Mouse (Mus musculus) thymus, adult 2 months (tissue): ENCODE results near the gene Mrgprg. TPM values are rescaled to one million over a fixed set of nuclear protein-coding genes. Genes with fewer than 3 reads are reported as not detected.

ENCODE experiments used
- DNase-seq: peaks from one replicate; pipeline ENCODE4 v3.0.0; 2021
- H3K27ac ChIP-seq: fragments of 200-500 bp; 2 replicates; pipeline ENCODE4 v1.5.1; 2012; ENCODE audit warnings: low read length, control low read depth; ENCODE audit not compliant: control insufficient read depth, insufficient read depth
- H3K27me3 ChIP-seq: fragments of 200-500 bp; 2 replicates; pipeline ENCODE4 v1.6.1; 2012; ENCODE audit warnings: mild to moderate bottlenecking, low read length, moderate library complexity, mixed read lengths; ENCODE audit not compliant: control insufficient read depth, insufficient read depth
- H3K36me3 ChIP-seq: fragments of 200-500 bp; 2 replicates; pipeline ENCODE4 v1.6.1; 2012; ENCODE audit warnings: mild to moderate bottlenecking, low read length, moderate library complexity; ENCODE audit not compliant: control insufficient read depth, insufficient read depth
- H3K4me1 ChIP-seq: fragments of 200-500 bp; replicated peaks from 2 replicates; pipeline ENCODE4 v1.6.1; 2012; ENCODE audit warnings: low read length; ENCODE audit not compliant: control insufficient read depth, insufficient read depth
- H3K4me3 ChIP-seq: fragments of 200-500 bp; 2 replicates; pipeline ENCODE4 v1.5.1; 2012; ENCODE audit warnings: mild to moderate bottlenecking, low read length, control low read depth, moderate library complexity; ENCODE audit not compliant: control insufficient read depth, insufficient read depth
- CTCF ChIP-seq: fragments of 200-500 bp; IDR thresholded peaks from 2 replicates; pipeline ENCODE4 v1.5.1; 2012; ENCODE audit warnings: mild to moderate bottlenecking, control low read depth, low read length, moderate library complexity, borderline replicate concordance; ENCODE audit not compliant: control insufficient read depth, poor library complexity, insufficient read depth; ENCODE audit errors: extremely low read depth
- POLR2A ChIP-seq: fragments of 200-500 bp; IDR thresholded peaks from 2 replicates; pipeline ENCODE4 v1.6.1; 2012; ENCODE audit warnings: mild to moderate bottlenecking, low read length, control low read depth, moderate library complexity; ENCODE audit not compliant: control insufficient read depth, poor library complexity, insufficient read depth; ENCODE audit errors: extremely low read depth
- WGBS: fragments of 180-500 bp; shearing (Covaris S2); methylation state at CpG from one replicate; pipeline ENCODE4 v1.1.7; 2018; 5-methylcytosine and 5-hydroxymethylcytosine counted together
- polyA plus RNA-seq: library from polyadenylated mRNA; depleted of rRNA; stranded (reverse); fragments of >200 nt; gene quantifications from 2 replicates; pipeline ENCODE4 v1.2.3, GENCODE M21; 2012

Gene Mrgprg
- polyA plus RNA-seq, 1 experiment, result 2.2 TPM

DNA sequence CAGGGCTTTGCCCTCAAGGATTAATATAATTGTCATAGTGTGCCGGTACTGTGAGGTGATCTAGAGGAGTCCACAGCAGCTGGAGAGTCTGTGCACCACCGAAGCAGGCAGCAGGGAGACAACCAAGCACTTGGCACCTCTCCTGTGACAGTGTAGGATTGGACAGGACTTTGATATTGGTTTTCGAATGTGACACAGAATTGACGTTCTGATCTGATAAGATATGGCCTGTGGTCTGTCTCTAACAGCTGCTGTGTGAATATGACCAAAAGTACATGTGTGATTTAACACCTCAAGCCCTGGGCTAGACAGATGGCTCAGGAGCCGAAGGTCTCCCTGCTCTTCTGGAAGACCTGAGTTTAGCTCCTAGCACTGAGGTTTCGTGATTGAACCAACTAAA, 1.5 kb upstream of the Mrgprg start:
- H3K4me1 ChIP-seq, result peaks cover 17% of the 10 kb centered on the region
- H3K27ac ChIP-seq, result no peak overlapping the region
- no peak for DNase-seq
- TF ChIP-seq CTCF (no peak), POLR2A (no peak)
- H3K36me3 ChIP-seq, result no peaks in the 10 kb centered on the region
- no peaks in the 10 kb centered on the region for H3K27me3 ChIP-seq
- H3K4me3 ChIP-seq, result no peak overlapping the region
- 66% methylated on average over 6 of the region's 6 CpGs for WGBS

GRCm38 (mm10) chr7:143764876-143765530, 1.8 kb downstream of the Mrgprg start:
- H3K4me1 ChIP-seq, result peaks cover 17% of the 10 kb centered on the region
- DNase-seq, result peak; percentile 40
- no peak overlapping the region for H3K4me3 ChIP-seq
- WGBS, result 19% methylated on average over 19 of the region's 19 CpGs
- H3K36me3 ChIP-seq, result no peaks in the 10 kb centered on the region
- no peak for TF ChIP-seq CTCF
- TF ChIP-seq POLR2A, result no peak
- H3K27me3 ChIP-seq, result no peaks in the 10 kb centered on the region
- no peak overlapping the region for H3K27ac ChIP-seq

DNA sequence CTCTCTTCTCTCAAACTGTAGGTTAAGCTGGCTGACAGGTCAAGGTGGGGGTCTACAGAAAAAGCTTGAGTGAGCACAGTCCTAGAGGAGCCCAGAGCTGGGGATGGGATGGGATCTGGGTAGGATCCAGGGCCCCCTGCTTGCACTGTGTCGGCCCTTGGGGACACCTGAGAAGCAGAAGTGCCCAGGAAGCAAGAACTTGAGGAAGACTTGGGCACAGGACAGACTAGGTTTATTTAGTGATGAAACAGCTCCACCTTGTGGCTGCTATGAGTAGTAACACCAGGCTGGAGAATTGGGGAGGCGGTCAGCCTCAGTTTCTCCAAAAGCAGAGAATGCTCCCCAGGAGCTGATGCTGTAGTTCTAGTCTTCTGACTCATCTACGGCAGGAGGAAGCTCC, 3.0 kb downstream of the Mrgprg start:
- DNase-seq, result no peak
- peaks cover 17% of the 10 kb centered on the region for H3K4me1 ChIP-seq
- no peaks in the 10 kb centered on the region for H3K36me3 ChIP-seq
- 13% methylated on average over 3 of the region's 3 CpGs for WGBS
- no peaks in the 10 kb centered on the region for H3K27me3 ChIP-seq
- 0 out of 2 replicates have a peak, but pooled peaks have one; percentile 52 for TF ChIP-seq CTCF
- TF ChIP-seq POLR2A, result no peak
- H3K4me3 ChIP-seq, result no peak overlapping the region
- H3K27ac ChIP-seq, result no peak overlapping the region

GRCm38 (mm10) chr7:143758956-143759355, 7.8 kb downstream of the Mrgprg start:
- DNase-seq, result no peak
- H3K36me3 ChIP-seq, result no peaks in the 10 kb centered on the region
- H3K4me1 ChIP-seq, result peaks cover 11% of the 10 kb centered on the region
- WGBS, result 89% methylated on average over 3 of the region's 3 CpGs
- no peaks in the 10 kb centered on the region for H3K27me3 ChIP-seq
- H3K27ac ChIP-seq, result no peak overlapping the region
- H3K4me3 ChIP-seq, result no peak overlapping the region
- TF ChIP-seq POLR2A (no peak), CTCF (no peak)

- DNase-seq, result no peak
- Histone ChIP-seq H3K27ac (no peak overlapping the region), H3K27me3 (no peaks in the 10 kb centered on the region), H3K4me3 (no peak overlapping the region), H3K36me3 (no peaks in the 10 kb centered on the region), H3K4me1 (peaks cover 11% of the 10 kb centered on the region)
- TF ChIP-seq CTCF (no peak), POLR2A (no peak)
- WGBS, result 46% methylated on average over 3 of the region's 3 CpGs
Observed at GRCm38 (mm10) chr7:143757696-143758095, 9.1 kb downstream of the Mrgprg start.

DNA sequence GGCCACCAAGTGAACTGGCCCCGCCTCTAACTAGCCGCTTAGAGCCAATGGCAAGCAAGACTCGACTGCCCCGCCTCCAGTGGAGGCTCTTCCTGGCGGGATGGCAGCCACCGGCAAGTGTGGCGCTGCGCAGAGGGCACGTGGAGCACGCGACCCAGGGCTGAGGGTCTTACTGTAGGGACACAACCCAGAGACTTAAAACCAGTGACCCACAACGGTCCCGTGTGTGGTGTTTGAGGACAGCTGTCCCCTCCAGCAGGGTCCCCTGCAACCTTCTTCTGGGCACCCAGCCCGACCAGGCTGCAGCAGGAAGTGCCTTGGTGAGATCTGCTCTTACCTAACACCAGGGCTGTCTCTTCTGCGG, 9.8 kb downstream of the Mrgprg start:
- TF ChIP-seq POLR2A, result peak; percentile 75
- peak; percentile 62; the same call in 1 of the 2 replicates for TF ChIP-seq CTCF
- 1% methylated on average over 15 of the region's 15 CpGs for WGBS
- H3K27ac ChIP-seq, result no peak overlapping the region
- peak; percentile 86 for DNase-seq
- H3K36me3 ChIP-seq, result no peaks in the 10 kb centered on the region
- H3K4me1 ChIP-seq, result peaks cover 11% of the 10 kb centered on the region
- peak overlapping the region; percentile 53 for H3K4me3 ChIP-seq
- H3K27me3 ChIP-seq, result no peaks in the 10 kb centered on the region

DNA sequence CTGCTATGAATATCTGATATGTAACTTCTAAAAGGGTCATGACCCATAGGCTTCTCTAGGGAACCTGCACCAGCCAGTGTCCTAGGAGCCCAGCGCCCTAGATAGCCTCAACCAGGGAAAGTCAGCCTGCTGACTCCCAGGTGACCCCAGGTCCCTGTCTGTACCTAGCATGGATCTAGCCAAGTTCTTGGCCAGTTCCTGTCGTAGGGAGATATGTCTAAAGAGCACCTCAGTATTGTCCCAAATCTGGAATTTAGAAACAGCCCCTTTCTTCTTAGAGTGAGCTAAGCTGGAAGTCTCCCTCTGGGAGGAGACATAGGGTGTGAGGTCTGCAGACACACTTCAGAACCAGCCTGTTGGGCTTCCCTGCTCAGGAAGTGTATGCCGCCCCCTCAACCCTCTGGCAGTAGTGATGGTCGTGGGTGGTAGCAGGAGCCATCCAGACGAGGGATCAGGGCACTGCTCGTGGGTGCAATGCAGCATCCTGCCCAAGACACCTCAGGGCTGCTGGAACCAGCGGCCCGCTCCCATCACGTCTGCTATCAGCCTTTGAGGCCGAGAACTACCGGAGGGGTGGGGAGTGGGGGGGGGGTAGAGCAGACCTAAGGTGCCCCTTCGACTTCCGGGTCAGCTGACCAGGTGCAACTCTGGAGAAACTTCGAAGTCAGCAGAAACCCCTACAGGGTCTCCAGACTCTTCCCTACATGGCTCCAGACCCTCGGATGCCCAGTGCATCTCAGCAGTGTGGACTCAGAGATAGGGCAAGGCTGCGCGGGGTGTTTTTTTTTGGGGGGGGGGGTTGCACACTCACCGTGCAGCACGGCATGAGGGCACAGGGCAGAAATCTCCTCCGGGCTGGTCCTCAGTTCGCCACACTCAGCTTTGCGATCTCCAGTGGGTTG, 10.4 kb downstream of the Mrgprg start, which contains the start of gene Osbpl5:
Gene Osbpl5 (minus strand): TSS at position 861 of the 902 bp plus-strand sequence.
- H3K4me3 ChIP-seq, result peak within 1 kb of the TSS; percentile 53
- H3K27ac ChIP-seq, result no peak within 1 kb of the TSS
- no peak for TF ChIP-seq POLR2A
- no peak for TF ChIP-seq CTCF
- no peaks in the 10 kb centered on the region for H3K36me3 ChIP-seq
- DNase-seq, result peak; percentile 25
- WGBS, result 20% methylated on average over 22 of the region's 22 CpGs
- H3K4me1 ChIP-seq, result peaks cover 11% of the 10 kb centered on the region
- H3K27me3 ChIP-seq, result no peaks in the 10 kb centered on the region
